Mouse (Mus musculus): ENCODE results near the gene N6amt1. TPM values are rescaled to one million over a fixed set of nuclear protein-coding genes. Genes with fewer than 3 reads are reported as not detected.
A peak's percentile ranks its signal among the peaks of the same experiment; 100 is the strongest.

N6amt1 gene
- polyA plus RNA-seq, 1 experiment from 2014 or later, result 16.3 TPM

DNA sequence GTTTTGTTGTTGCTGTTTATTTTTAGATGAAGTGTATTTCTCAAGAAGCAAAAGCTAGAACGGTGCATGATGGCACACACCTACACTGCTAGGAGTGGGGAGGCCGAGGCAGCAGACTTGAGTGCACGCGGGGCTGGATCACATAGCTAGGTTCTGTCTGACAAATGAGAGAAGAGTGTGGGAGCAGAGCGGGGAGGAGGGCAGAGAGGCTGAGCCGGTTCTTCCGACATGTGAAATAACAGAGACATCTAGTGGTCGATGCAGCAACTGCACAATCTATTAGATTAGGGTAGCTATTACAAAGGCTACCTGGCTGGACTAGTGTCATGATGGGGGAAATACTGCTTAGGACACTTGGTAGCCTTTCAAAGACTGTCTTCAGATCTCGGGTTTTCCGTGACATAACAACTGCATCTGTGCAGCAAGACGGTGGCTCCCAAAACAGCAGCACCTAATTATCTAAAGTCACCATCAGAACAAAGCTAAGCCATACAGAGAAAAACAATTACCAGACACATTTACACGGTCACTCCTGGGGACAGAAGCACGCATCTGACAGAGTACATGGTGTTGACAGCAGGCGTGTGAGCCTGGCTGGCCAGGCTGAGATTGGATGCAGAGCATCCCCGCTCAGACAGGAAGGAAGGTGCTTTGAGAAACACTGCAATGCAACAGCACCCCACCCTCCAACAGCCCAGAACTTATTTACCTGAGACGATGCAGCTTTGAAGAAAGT, 40.0 kb downstream of the N6amt1 start:
- 51% methylated on average over 16 of the region's 16 CpGs for WGBS
- Histone ChIP-seq H3K4me1 (no peaks in the 10 kb centered on the region), H3K36me3 (peaks cover 57% of the 10 kb centered on the region)

DNA sequence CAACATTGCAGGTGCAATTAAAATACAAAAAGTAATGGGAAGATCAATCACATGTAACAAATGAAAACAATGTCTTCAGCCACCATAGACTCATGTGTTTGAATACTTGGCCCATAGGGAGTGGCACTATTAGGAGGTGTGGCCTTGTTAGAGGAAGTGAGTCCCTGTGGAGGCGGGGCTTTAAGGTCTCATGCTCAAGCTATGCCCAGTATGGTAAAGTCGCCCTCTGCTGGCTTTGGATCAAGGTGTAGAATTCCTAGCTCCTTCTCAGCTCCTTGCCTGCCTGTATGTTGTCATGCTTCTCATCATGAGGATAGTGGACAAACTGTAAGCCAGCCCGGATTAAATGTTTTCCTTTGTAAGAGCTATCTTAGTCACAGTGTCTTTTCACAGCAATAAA, 51.0 kb downstream of the N6amt1 start:
- ATAC-seq (replicated peaks), result no peak
- WGBS, result 87% methylated on average over 3 of the region's 3 CpGs
- H3K4me3 ChIP-seq, result no peak overlapping the region
- H3K4me2 ChIP-seq (replicated peaks), result no peak overlapping the region
- H3K9ac ChIP-seq (replicated peaks), result no peak overlapping the region
- H3K27me3 ChIP-seq, result no peaks in the 10 kb centered on the region
- H3K9me3 ChIP-seq, result no peaks in the 10 kb centered on the region
- H3K27ac ChIP-seq (replicated peaks), result no peak overlapping the region
- no peaks in the 10 kb centered on the region for H3K4me1 ChIP-seq
- peaks cover 80% of the 10 kb centered on the region for H3K36me3 ChIP-seq

More for the DNA sequence above, 40.0 kb downstream of the N6amt1 start:
- peak; percentile 78 for ATAC-seq (replicated peaks)
- H3K4me2 ChIP-seq (replicated peaks), result no peak overlapping the region
- no peak overlapping the region for H3K4me3 ChIP-seq
- no peak overlapping the region for H3K27ac ChIP-seq (replicated peaks)
- H3K9me3 ChIP-seq, result no peaks in the 10 kb centered on the region
- no peak overlapping the region for H3K9ac ChIP-seq (replicated peaks)
- no peaks in the 10 kb centered on the region for H3K27me3 ChIP-seq

Other genes with a start within 250 kb of the N6amt1 start
- 27.2 and 29.9 TPM in 2 replicates for gene Ltn1, start 78.4 kb downstream of the N6amt1 start, polyA plus RNA-seq (2015; fragmentation: Nextera tagmentation; extraction: Ambion mirVana)
- gene Rwdd2b, start 86.4 kb downstream of the N6amt1 start, polyA plus RNA-seq (2015; fragmentation: Nextera tagmentation; extraction: Ambion mirVana), result 10.4 and 11.3 TPM in 2 replicates
- gene Usp16, start 100.5 kb downstream of the N6amt1 start, polyA plus RNA-seq (2015; fragmentation: Nextera tagmentation; extraction: Ambion mirVana), result 48.5 and 51.6 TPM in 2 replicates
- 454 and 460 TPM in 2 replicates for gene Cct8, start 141.7 kb downstream of the N6amt1 start, polyA plus RNA-seq (2015; fragmentation: Nextera tagmentation; extraction: Ambion mirVana)
- gene Map3k7cl, start 199.1 kb downstream of the N6amt1 start, polyA plus RNA-seq (2015; fragmentation: Nextera tagmentation; extraction: Ambion mirVana), result 0.11 TPM in 1 of 2 replicates, not detected in the other